Mouse (Mus musculus) embryonic facial prominence, embryonic 10.5 days (tissue): ENCODE measurements around the gene Fntb. TPM values are rescaled to one million over a fixed set of nuclear protein-coding genes. Genes with fewer than 3 reads are reported as not detected.

Experiments
- DNase-seq: peaks from one replicate; pipeline ENCODE4 v3.0.0-alpha.2; 2017; ENCODE audit warnings: low spot score
- H3K27ac ChIP-seq: fragments of 300-500 bp; sonication (generic); replicated peaks from 2 replicates; pipeline ENCODE4 v1.5.1; 2016; ENCODE audit warnings: mild to moderate bottlenecking
- H3K27me3 ChIP-seq: fragments of 300-500 bp; sonication (generic); replicated peaks from 2 replicates; pipeline ENCODE4 v1.6.1; 2016; ENCODE audit warnings: low read depth, mild to moderate bottlenecking; ENCODE audit not compliant: poor library complexity, severe bottlenecking
- H3K36me3 ChIP-seq: fragments of 300-500 bp; sonication (generic); replicated peaks from 2 replicates; pipeline ENCODE4 v1.6.1; 2016; ENCODE audit warnings: mild to moderate bottlenecking, moderate library complexity
- H3K4me1 ChIP-seq: fragments of 300-500 bp; sonication (generic); 2 replicates; pipeline ENCODE4 v1.6.1; 2016
- H3K4me3 ChIP-seq: fragments of 300-500 bp; sonication (generic); 2 replicates; pipeline ENCODE4 v1.5.1; 2016; ENCODE audit warnings: mild to moderate bottlenecking, moderate library complexity
- H3K9me3 ChIP-seq: fragments of 300-500 bp; sonication (generic); 2 replicates; pipeline ENCODE4 v1.6.1; 2016; ENCODE audit warnings: mild to moderate bottlenecking
- WGBS: fragments of 180-500 bp; shearing (Covaris S2); methylation state at CpG from one replicate; pipeline ENCODE4 v1.1.7; 2016; 5-methylcytosine and 5-hydroxymethylcytosine counted together
- polyA plus RNA-seq: library from polyadenylated mRNA; unstranded; fragments of >200 nt; fragmentation: Nextera tagmentation; extraction: Ambion mirVana; gene quantifications from 2 replicates; pipeline ENCODE4 v1.2.1, GENCODE M21; 2016

The Fntb gene
- polyA plus RNA-seq, 1 experiment from 2014 or later, result 50.4 TPM

DNA sequence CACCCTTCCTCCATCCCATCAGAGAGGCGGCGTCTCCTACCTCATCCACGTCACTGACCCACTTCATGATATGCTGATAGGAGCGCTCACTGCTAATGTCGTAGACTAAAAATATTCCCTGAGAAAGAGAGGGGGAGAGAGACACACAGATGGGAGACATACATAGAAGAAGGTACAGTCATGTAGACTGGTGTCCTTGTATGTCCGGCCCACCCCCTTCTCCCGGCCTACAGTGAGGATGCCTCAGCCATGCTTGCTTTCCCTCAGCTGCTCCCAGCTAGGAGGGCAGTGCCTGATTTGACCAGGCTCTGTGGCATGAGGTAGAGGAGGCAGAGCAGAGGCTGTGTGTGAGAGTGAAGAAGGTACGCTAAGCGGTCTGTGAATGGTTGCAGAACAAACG, 37.6 kb downstream of the Fntb start:
- Histone ChIP-seq H3K27ac (no peak overlapping the region), H3K27me3 (peaks cover 17% of the 10 kb centered on the region; the same call in 1 of the 2 replicates), H3K36me3 (no peaks in the 10 kb centered on the region), H3K4me3 (no peak overlapping the region), H3K4me1 (peaks cover 18% of the 10 kb centered on the region), H3K9me3 (no peaks in the 10 kb centered on the region)
- DNase-seq, result no peak
- WGBS, result 89% methylated on average over 10 of the region's 10 CpGs

DNA sequence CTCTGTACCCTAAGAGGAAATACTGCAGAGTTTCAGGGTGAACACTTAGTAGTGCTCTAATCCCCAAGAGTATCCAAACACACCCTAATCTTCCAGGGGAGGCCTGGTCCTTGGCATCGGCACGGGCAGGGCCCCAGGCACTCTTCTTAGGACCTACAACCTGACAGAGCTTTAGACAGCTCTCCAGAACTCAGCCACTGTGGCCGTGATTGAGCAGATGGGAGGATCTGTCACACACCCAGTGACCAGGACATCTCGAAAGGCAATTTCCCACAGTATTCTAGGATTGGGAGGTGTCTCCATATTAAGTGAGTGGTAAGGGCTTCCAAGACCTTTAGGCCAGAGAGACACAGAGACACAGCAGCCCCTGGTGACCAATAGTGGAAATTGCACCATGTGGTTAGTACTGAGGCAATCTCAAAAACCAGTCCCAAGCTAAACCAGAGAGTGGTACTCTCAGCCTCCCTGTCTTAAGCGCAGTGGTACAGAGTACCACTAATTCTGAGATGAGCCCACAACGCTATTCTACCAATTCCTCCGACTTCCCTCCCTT, 38.4 kb downstream of the Fntb start:
- Histone ChIP-seq H3K4me1 (peaks cover 13% of the 10 kb centered on the region), H3K27ac (no peak overlapping the region), H3K27me3 (peaks cover 17% of the 10 kb centered on the region; the same call in 1 of the 2 replicates), H3K9me3 (no peaks in the 10 kb centered on the region), H3K4me3 (no peak overlapping the region), H3K36me3 (no peaks in the 10 kb centered on the region)
- 62% methylated on average over 7 of the region's 7 CpGs for WGBS
- peak; percentile 50 for DNase-seq

DNA sequence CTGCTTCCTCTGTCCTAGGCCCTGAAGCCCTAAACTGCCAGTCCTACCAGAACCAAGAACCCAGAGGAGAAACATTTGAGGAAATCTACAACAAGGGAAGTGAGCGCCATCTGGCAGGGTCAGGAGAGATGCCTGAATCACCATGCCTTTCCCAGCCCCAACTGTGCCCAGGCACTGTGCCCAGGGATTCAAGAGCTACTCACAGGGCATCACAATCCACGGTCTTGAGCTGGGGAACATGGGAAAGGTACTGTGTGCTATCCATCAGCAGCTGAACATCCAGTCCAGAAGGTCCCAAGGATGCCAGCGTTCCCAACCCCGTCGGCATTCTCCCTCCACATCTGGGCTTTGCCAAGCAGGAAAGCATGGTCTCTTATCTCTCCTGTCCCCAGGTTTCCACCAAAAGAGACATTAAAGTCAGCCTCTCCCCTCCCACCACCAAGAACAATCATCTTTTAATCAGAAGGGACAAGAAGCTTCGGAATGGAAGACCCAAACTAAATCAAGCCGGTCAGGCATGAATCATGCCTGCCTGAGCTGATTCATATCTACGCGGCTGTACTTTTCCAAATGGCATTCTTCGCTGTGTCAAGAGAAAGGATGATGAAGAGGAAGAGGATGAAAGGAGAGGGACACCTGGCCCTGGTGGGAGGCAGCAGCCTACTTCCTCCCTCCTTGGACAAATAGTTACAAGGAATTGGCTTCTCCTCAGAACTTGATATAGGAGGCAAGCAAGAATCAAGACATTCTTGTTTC, 39.8 kb downstream of the Fntb start:
- no peaks in the 10 kb centered on the region for H3K4me1 ChIP-seq
- 0 out of 2 replicates have a peak, but pooled peaks cover 7% of the 10 kb centered on the region for H3K27me3 ChIP-seq
- no peaks in the 10 kb centered on the region for H3K9me3 ChIP-seq
- 89% methylated on average over 10 of the region's 10 CpGs for WGBS
- no peak for DNase-seq
- no peak overlapping the region for H3K27ac ChIP-seq
- no peak overlapping the region for H3K4me3 ChIP-seq
- no peaks in the 10 kb centered on the region for H3K36me3 ChIP-seq

DNA sequence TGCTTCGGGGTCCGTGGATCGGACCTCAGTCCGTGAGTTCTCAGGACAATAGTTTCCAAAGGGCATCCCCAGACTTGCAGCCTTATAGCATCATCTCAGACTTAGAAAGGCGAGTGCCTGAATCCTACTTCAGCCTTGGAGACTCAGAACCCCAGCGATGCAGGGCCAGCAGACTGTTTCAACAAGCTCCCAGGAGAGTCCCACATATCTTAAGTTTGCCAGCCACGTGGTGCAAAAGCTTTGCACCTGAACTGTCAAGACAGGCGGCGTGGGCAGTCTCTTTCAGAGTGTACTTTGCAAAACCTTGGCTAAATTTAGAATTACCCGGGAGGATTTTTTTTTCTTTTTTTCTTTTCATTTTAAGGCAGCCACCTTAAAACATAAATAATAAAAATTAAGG, 42.4 kb downstream of the Fntb start:
- Histone ChIP-seq H3K27me3 (0 out of 2 replicates have a peak, but pooled peaks cover 7% of the 10 kb centered on the region), H3K36me3 (no peaks in the 10 kb centered on the region), H3K4me3 (no peak overlapping the region), H3K4me1 (no peaks in the 10 kb centered on the region), H3K27ac (no peak overlapping the region), H3K9me3 (no peaks in the 10 kb centered on the region)
- DNase-seq, result no peak
- WGBS, result 83% methylated on average over 10 of the region's 10 CpGs

DNA sequence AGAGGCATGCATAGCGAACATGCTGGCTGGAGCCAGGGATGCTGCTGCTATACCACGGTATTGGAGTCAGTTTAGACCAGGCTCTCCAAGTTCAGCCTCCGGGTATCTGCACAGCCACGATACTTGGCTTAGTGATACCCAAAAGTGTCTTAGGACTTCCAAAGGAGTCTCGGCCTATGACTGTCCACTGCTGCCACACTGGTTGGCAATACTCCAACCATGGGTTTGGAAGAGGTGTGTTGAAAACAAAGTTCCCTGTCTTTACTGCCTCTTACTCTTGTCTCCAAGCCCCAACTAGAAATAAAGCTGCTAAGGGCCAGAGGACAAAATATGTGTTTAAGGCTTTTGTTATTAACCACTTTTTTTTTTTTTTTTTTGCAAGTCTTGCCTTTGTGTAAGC, 45.1 kb downstream of the Fntb start:
- DNase-seq, result no peak
- Histone ChIP-seq H3K4me3 (no peak overlapping the region), H3K27ac (no peak overlapping the region), H3K9me3 (no peaks in the 10 kb centered on the region), H3K36me3 (no peaks in the 10 kb centered on the region), H3K4me1 (peaks cover 3% of the 10 kb centered on the region; the same call in 1 of the 2 replicates), H3K27me3 (no peaks in the 10 kb centered on the region)
- 92% methylated on average over 5 of the region's 5 CpGs for WGBS

DNA sequence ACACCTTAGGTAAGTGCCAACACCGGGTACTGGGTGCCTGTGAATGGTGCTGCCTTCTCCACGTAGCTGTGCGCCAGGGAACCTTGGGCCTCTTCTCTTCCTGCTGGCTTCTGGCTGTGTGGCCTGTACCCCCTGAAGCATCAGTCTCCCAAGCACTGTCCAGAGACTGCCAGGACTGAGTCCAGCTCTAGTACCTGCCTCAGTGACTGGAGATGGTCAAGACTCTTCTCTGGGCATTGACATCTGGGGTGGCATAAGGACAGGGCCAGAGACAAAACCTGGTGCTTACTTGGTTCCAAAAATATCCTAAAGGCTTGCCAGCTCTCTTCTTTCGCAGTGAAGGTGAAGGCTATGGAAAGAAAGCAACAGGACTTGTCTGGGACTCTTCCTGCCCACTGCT, 45.6 kb downstream of the Fntb start:
- no peak for DNase-seq

DNA sequence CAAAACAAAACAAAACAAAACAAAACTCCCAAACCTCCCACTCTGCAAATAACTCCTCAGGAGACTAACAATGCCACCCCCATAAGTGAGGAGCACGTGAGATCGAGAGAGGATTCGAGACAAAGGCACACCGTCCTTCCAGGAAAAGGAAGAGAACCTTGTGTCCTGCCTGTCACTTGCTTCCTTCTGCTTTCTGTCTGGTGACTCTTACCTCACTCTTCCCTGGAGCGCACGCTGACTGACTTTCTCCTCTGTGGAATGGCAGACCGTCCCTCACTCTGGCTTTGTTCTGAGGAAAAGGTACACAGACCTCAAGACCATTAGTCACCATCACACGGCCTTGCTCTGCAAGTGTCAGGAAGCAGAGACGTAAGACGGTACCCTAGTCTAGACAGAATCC, 48.2 kb downstream of the Fntb start:
- peaks cover 30% of the 10 kb centered on the region for H3K4me1 ChIP-seq
- no peak overlapping the region for H3K27ac ChIP-seq
- no peak overlapping the region for H3K4me3 ChIP-seq
- H3K36me3 ChIP-seq, result no peaks in the 10 kb centered on the region
- WGBS, result 82% methylated on average over 10 of the region's 10 CpGs
- H3K27me3 ChIP-seq, result peaks cover 12% of the 10 kb centered on the region; the same call in 1 of the 2 replicates
- H3K9me3 ChIP-seq, result no peaks in the 10 kb centered on the region
- DNase-seq, result no peak

More for the DNA sequence above, 45.6 kb downstream of the Fntb start:
- Histone ChIP-seq H3K4me3 (no peak overlapping the region), H3K36me3 (no peaks in the 10 kb centered on the region), H3K4me1 (peaks cover 5% of the 10 kb centered on the region; the same call in 1 of the 2 replicates), H3K9me3 (no peaks in the 10 kb centered on the region), H3K27me3 (0 out of 2 replicates have a peak, but pooled peaks cover under 1% of the 10 kb centered on the region), H3K27ac (no peak overlapping the region)
- 94% methylated on average over 4 of the region's 4 CpGs for WGBS

DNA sequence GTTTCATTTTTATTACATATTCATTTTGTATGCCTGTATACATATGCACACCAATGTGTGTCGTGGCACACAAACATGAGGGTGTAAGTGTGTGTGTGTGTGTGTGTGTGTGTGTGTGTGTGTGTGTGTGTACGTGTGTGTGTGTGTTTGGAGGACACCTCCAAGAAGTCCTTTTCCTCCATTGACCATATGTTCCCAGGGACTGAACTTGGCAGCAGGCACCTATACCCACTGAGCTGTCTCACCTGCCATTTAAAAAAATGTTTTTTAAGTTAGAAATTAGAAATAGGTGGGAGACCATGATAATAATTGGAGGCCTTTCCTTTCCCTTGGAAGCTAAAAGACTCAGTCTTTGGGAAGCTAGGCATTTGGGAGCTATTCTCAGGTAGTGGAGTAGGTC, 48.7 kb downstream of the Fntb start:
- 84% methylated on average over 2 of the region's 2 CpGs for WGBS
- DNase-seq, result no peak
- Histone ChIP-seq H3K4me1 (peaks cover 36% of the 10 kb centered on the region), H3K27ac (no peak overlapping the region), H3K36me3 (no peaks in the 10 kb centered on the region), H3K27me3 (peaks cover 18% of the 10 kb centered on the region), H3K4me3 (no peak overlapping the region), H3K9me3 (no peaks in the 10 kb centered on the region)

DNA sequence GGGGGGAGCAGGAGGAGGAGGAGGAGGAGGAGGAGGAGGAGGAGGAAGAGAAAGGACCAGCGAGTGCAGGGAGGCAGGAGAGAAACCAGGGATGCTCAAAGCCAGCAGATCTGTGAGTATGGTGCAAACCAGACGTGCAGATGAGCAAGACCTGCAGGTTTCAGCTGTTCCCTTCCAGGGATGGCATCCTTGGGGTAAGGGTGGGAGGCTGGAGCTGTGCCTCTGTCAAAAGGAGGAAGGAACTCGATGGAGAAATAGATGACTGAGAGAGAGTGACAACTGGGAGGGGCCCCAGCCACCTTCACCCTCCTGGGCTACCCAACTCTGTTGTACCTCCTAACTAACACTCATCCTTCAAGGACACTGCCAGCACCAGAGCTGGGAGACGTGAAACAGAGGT, 51.3 kb downstream of the Fntb start:
- WGBS, result 47% methylated on average over 4 of the region's 4 CpGs
- Histone ChIP-seq H3K4me1 (peaks cover 55% of the 10 kb centered on the region), H3K9me3 (no peaks in the 10 kb centered on the region), H3K27me3 (peaks cover 44% of the 10 kb centered on the region), H3K4me3 (no peak overlapping the region), H3K27ac (peak overlapping the region; percentile 48; the same call in 1 of the 2 replicates), H3K36me3 (no peaks in the 10 kb centered on the region)
- no peak for DNase-seq

DNA sequence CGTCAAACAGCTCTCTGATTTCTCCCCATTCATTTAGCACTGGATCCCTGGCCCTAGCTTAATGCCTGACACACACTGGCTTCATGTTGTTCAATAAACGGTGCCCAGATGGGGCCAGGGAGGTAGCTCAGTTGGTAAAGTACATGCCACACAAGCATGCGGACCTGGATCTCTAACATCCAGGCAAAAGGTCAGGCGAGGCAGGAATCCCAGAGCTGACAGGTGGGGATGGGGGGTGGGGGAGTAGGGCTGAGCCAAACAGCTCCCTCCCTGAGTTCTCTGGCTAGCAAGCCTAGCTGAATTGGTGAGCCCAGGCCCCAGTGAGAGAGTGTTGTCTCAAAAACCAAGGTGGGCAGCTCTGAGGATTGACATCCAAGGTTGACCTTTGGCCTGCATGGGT, 51.8 kb downstream of the Fntb start:
- Histone ChIP-seq H3K9me3 (no peaks in the 10 kb centered on the region), H3K27me3 (peaks cover 49% of the 10 kb centered on the region), H3K4me1 (peaks cover 59% of the 10 kb centered on the region), H3K36me3 (no peaks in the 10 kb centered on the region), H3K4me3 (no peak overlapping the region), H3K27ac (0 out of 2 replicates have a peak overlapping the region, but pooled peaks have one; percentile 48)
- WGBS, result 55% methylated on average over 4 of the region's 4 CpGs
- no peak for DNase-seq

DNA sequence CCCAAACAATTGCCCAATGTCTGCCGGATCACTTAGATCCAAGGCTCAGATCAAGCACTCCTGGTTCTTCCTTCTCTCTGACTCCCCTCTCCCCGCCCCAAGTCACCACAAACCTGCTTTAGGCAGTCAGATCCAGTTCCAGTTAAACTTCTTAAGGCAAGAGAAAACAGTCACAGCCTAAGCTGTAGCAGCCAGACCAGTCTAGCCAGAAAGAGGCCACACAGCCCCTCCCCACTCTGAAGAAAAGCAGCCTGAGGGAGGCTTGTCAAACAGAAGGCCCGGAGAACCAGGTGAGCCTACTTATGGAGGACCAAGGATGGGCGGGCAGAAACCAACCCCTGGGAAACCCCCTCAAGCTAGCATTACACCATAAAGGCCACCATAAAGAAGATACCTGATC, 52.7 kb downstream of the Fntb start:
- H3K9me3 ChIP-seq, result no peaks in the 10 kb centered on the region
- WGBS, result 54% methylated on average over 4 of the region's 4 CpGs
- H3K4me1 ChIP-seq, result peaks cover 67% of the 10 kb centered on the region
- H3K36me3 ChIP-seq, result no peaks in the 10 kb centered on the region
- peak; percentile 62 for DNase-seq
- H3K27ac ChIP-seq, result peak overlapping the region; percentile 77
- H3K4me3 ChIP-seq, result no peak overlapping the region
- H3K27me3 ChIP-seq, result peaks cover 58% of the 10 kb centered on the region

DNA sequence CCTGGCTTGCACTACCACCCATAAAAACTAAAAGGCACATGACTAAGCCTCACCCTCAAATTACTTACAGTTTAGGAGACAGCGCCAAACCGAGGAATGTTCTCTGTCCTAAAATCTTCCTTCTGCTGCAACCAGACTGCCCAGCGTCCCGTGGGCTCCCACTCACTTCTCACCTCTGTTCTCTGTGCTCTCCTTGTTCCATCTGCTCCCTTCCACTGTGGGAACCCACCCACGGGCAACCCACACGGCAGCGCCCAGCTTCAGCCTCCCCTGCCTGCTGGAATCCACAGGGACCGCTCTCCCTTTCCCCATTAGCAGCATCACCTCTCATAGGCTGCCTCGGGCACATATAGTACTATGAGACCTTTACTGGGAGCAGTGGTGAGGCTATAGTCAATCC, 53.5 kb downstream of the Fntb start:
- peaks cover 67% of the 10 kb centered on the region for H3K4me1 ChIP-seq
- H3K27me3 ChIP-seq, result peaks cover 66% of the 10 kb centered on the region
- no peak for DNase-seq
- H3K9me3 ChIP-seq, result no peaks in the 10 kb centered on the region
- peak overlapping the region; percentile 77 for H3K27ac ChIP-seq
- 85% methylated on average over 9 of the region's 9 CpGs for WGBS
- no peak overlapping the region for H3K4me3 ChIP-seq
- H3K36me3 ChIP-seq, result no peaks in the 10 kb centered on the region

DNA sequence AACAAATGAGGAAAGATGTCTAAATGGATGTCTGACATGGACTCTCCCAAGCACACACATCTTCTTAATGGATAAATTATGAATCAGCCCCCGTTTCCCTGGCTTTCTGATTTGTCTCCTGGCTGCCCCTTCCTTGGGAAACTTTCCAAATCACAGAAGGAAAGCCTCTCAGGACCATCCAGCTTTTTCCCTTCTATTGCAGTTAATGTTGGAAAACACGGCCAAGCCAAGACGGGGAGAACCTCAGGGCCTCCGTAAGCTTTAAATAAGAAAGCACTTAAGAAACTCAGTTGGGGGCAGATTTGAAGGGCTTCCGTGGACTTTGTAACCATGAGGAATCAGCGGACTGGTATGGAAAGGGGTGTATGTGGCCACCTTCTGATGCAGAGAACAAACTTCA, 54.4 kb downstream of the Fntb start:
- DNase-seq, result no peak
- Histone ChIP-seq H3K4me1 (peaks cover 70% of the 10 kb centered on the region), H3K27me3 (peaks cover 75% of the 10 kb centered on the region), H3K36me3 (no peaks in the 10 kb centered on the region), H3K9me3 (no peaks in the 10 kb centered on the region), H3K27ac (no peak overlapping the region), H3K4me3 (no peak overlapping the region)
- 76% methylated on average over 6 of the region's 6 CpGs for WGBS
